Mouse (Mus musculus) lung, adult 2 months (tissue): ENCODE data around the gene Gadd45g.

Experiments
- CTCF ChIP-seq: fragments of 200-500 bp; IDR thresholded peaks from 2 replicates; pipeline ENCODE4 v1.5.1; 2011; ENCODE audit warnings: mild to moderate bottlenecking, low read length, control low read depth; ENCODE audit not compliant: insufficient read depth
- POLR2A ChIP-seq: fragments of 200-500 bp; IDR thresholded peaks from 2 replicates; pipeline ENCODE4 v1.6.1; 2011; ENCODE audit warnings: low read depth, mild to moderate bottlenecking, control low read depth, low read length, borderline replicate concordance; ENCODE audit errors: extremely low read depth

DNA sequence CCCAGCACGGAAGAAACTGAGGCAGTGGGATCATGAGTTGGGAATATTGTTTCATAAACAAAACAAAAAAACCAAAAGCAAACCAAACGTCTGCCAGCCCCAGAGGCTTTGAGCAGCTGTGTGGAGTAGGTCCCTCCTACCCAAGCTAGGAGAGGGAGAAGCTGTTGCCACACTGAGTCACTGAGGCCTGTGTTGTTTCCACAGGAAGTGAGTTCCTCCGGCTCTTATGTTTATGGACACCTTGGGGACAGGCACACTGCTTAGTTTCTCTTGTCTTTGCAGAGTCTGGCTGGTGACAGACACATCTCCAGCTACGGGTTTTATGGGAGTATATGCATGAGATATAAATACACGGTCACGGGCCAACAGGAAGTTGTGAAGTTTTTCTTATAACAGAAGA lies 39.6 kb downstream of the Gadd45g start:
- TF ChIP-seq POLR2A (no peak), CTCF (no peak)
